In the genomic region with DNA sequence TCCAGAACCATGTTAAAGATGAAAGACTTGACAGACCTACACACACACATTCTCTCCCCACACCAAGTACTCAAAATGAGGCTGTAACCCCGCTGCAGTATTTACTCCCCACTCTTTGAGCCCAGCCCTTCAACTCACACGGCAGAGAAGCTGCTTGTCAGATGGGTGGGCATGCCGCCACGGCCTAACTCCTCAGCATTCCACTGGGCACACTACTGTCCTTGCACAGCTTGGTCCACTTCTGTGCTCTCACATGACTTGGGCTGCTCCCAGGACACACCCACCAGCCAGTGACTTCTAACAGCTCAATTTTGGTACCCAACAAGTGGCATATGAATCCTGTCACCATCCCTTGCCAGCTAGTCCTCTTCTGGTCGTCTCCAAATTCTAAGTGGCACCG, we compare ENCODE assay signal across 8 mouse cellular contexts. TPM values are rescaled to one million over a fixed set of nuclear protein-coding genes. Genes with fewer than 3 reads are reported as not detected.
DNase-seq lines count a peak whose midpoint lies in the region; ATAC-seq and TF ChIP-seq lines count a peak whose summit lies in the region.

No protein-coding gene starts in this region.

- TF ChIP-seq RAD21 in MEL (IDR thresholded peaks at IDR 0.05; ENCODE audit: low read depth, low read length) = no peak

- 0 out of 4 replicates have a peak, but pooled peaks of 1 of the 2 experiments have one; percentile 18 for TF ChIP-seq POLR2A in MEL (IDR thresholded peaks at IDR 0.05; ENCODE audit: control insufficient read depth in 1 of 2, insufficient read depth in 1 of 2, low read depth in 1 of 2, low read length in 2 of 2, poor library complexity in 1 of 2)

- no peak overlapping the region for H3K9ac ChIP-seq in MEL (ENCODE audit: control insufficient read depth, low read depth, low read length, poor library complexity, severe bottlenecking)
- H3K9ac ChIP-seq in heart, embryonic 12.5 days = peak overlapping the region; percentile 46
- H3K9ac ChIP-seq in kidney, postnatal 0 days (ENCODE audit: low read depth, low read length) = no peak overlapping the region
- peak overlapping the region; percentile 18; the same call in 1 of the 2 replicates for H3K9ac ChIP-seq in lung, embryonic 14.5 days

- 46% methylated on average over 6 of the region's 6 CpGs for WGBS in heart, embryonic 12.5 days
- WGBS in kidney, postnatal 0 days = 28% methylated on average over 6 of the region's 6 CpGs
- 22% methylated on average over 6 of the region's 6 CpGs for WGBS in lung, embryonic 14.5 days

- no peaks in the 10 kb centered on the region for H3K27me3 ChIP-seq in MEL (ENCODE audit: control insufficient read depth in 1 of 2, insufficient read depth in 2 of 2, low read length in 2 of 2)
- H3K27me3 ChIP-seq in heart, embryonic 12.5 days (replicated peaks) = no peaks in the 10 kb centered on the region
- H3K27me3 ChIP-seq in kidney, postnatal 0 days (ENCODE audit: insufficient read depth, low read length) = no peaks in the 10 kb centered on the region
- no peaks in the 10 kb centered on the region for H3K27me3 ChIP-seq in lung, embryonic 14.5 days (ENCODE audit: insufficient read depth, low read length)
- H3K27me3 ChIP-seq in splenic B cell, adult 2 months (ENCODE audit: control insufficient read depth, insufficient read depth, low read length, poor library complexity, severe bottlenecking) = no peaks in the 10 kb centered on the region

- H3K4me3 ChIP-seq in MEL (ENCODE audit: control insufficient read depth in 1 of 2, insufficient read depth in 1 of 2, low read depth in 2 of 2, low read length in 2 of 2) = no peak overlapping the region
- no peak overlapping the region for H3K4me3 ChIP-seq in heart, embryonic 12.5 days
- no peak overlapping the region for H3K4me3 ChIP-seq in kidney, postnatal 0 days (replicated peaks; ENCODE audit: low read depth, low read length)
- H3K4me3 ChIP-seq in lung, embryonic 14.5 days (ENCODE audit: low read depth, low read length) = no peak overlapping the region

- no peak for TF ChIP-seq EP300 in MEL (IDR thresholded peaks at IDR 0.05; ENCODE audit: low read depth in 1 of 2, low read length in 2 of 2)

- no peak overlapping the region for H3K27ac ChIP-seq in MEL (ENCODE audit: control insufficient read depth, low read depth, low read length)
- peak overlapping the region; percentile 30 for H3K27ac ChIP-seq in heart, embryonic 12.5 days (ENCODE audit: poor library complexity, severe bottlenecking)
- peak overlapping the region; percentile 69 for H3K27ac ChIP-seq in kidney, postnatal 0 days
- H3K27ac ChIP-seq in lung, embryonic 14.5 days (ENCODE audit: low read depth) = peak overlapping the region; percentile 83

- H3K4me1 ChIP-seq in MEL (ENCODE audit: control insufficient read depth in 1 of 2, insufficient read depth in 2 of 2, low read length in 2 of 2) = peaks cover 3 to 20% of the 10 kb centered on the region in 2 experiments
- peaks cover 35% of the 10 kb centered on the region for H3K4me1 ChIP-seq in heart, embryonic 12.5 days (replicated peaks)
- H3K4me1 ChIP-seq in kidney, postnatal 0 days (replicated peaks; ENCODE audit: insufficient read depth, low read length) = peaks cover 16% of the 10 kb centered on the region; the same call in 1 of the 2 replicates
- peaks cover 17% of the 10 kb centered on the region for H3K4me1 ChIP-seq in lung, embryonic 14.5 days (ENCODE audit: insufficient read depth)

- DNase-seq in B cell, adult 2 months = peak; percentile 21 to 34
- peak; percentile 26 for DNase-seq in MEL (ENCODE audit: low read depth, low spot score)
- peak; percentile 54 to 62 for DNase-seq in cerebellum, postnatal 36 days
- no peak for DNase-seq in kidney, postnatal 0 days (ENCODE audit: low spot score)
- DNase-seq in lung, embryonic 14.5 days = peak; percentile 78
- DNase-seq in splenic B cell, adult 2 months (ENCODE audit: low read depth, low spot score) = peak; percentile 31
- DNase-seq in yolk sac, embryonic 10.5 days (ENCODE audit: low spot score) = no peak

- H3K79me2 ChIP-seq in MEL (ENCODE audit: control insufficient read depth, insufficient read depth, low read length, poor library complexity) = peaks cover 34% of the 10 kb centered on the region

- peaks cover 0 to 16% of the 10 kb centered on the region in 2 experiments; a peak in 3 of 4 replicates for H3K36me3 ChIP-seq in MEL (ENCODE audit: control insufficient read depth in 1 of 2, insufficient read depth in 2 of 2, low read length in 2 of 2)
- H3K36me3 ChIP-seq in heart, embryonic 12.5 days = no peaks in the 10 kb centered on the region
- H3K36me3 ChIP-seq in kidney, postnatal 0 days (ENCODE audit: insufficient read depth, low read length) = no peaks in the 10 kb centered on the region
- H3K36me3 ChIP-seq in lung, embryonic 14.5 days (ENCODE audit: insufficient read depth) = 0 out of 2 replicates have a peak, but pooled peaks cover 7% of the 10 kb centered on the region
- peaks cover 1% of the 10 kb centered on the region; the same call in 1 of the 2 replicates for H3K36me3 ChIP-seq in splenic B cell, adult 2 months (ENCODE audit: control insufficient read depth, insufficient read depth, low read length, poor library complexity, severe bottlenecking)

- ATAC-seq in heart, embryonic 12.5 days (ENCODE audit: insufficient number of reproducible peaks, low FRiP score) = no peak
- no peak for ATAC-seq in kidney, postnatal 0 days (replicated peaks; ENCODE audit: low FRiP score, low read depth)
- ATAC-seq in lung, embryonic 14.5 days (ENCODE audit: insufficient read depth) = peak; percentile 28; the same call in 1 of the 2 replicates

- no peaks in the 10 kb centered on the region for H3K9me3 ChIP-seq in MEL (replicated peaks; ENCODE audit: insufficient read depth, low read length)
- H3K9me3 ChIP-seq in heart, embryonic 12.5 days (replicated peaks) = no peaks in the 10 kb centered on the region; the same call in 1 of the 2 replicates
- no peaks in the 10 kb centered on the region for H3K9me3 ChIP-seq in kidney, postnatal 0 days (replicated peaks; ENCODE audit: low read length)
- H3K9me3 ChIP-seq in lung, embryonic 14.5 days (ENCODE audit: low read depth, low read length) = no peaks in the 10 kb centered on the region

- peak overlapping the region; percentile 13 for H3K4me2 ChIP-seq in heart, embryonic 12.5 days
- peak overlapping the region; percentile 3; the same call in 1 of the 2 replicates for H3K4me2 ChIP-seq in kidney, postnatal 0 days (ENCODE audit: low read length)
- H3K4me2 ChIP-seq in lung, embryonic 14.5 days = peak overlapping the region; percentile 4

- TF ChIP-seq CTCF in MEL (IDR thresholded peaks at IDR 0.05 in 2 of 3, conservative IDR thresholded peaks at IDR 0.05 in 1 of 3; ENCODE audit: control insufficient read depth in 1 of 3, insufficient read depth in 1 of 3, low read depth in 2 of 3, low read length in 3 of 3, poor library complexity in 1 of 3, severe bottlenecking in 1 of 3) = no peak
- TF ChIP-seq CTCF in kidney, postnatal 0 days (IDR thresholded peaks at IDR 0.05; ENCODE audit: low read depth) = no peak
- no peak for TF ChIP-seq CTCF in lung, embryonic 14.5 days (IDR thresholded peaks at IDR 0.05; ENCODE audit: low read depth)

TF ChIP-seq in MEL, 35 proteins besides CTCF, POLR2A, EP300 and RAD21:
- TF ChIP-seq MAZ (IDR thresholded peaks at IDR 0.05; ENCODE audit: low read depth, low read length) (no peak), USF1 (IDR thresholded peaks at IDR 0.05; ENCODE audit: low read depth, low read length) (no peak), MAFK (IDR thresholded peaks at IDR 0.05; ENCODE audit: borderline replicate concordance, low read depth, low read length) (no peak), KAT2A (conservative IDR thresholded peaks at IDR 0.05; ENCODE audit: low read depth, low read length) (no peak), BHLHE40 (IDR thresholded peaks at IDR 0.05; ENCODE audit: borderline replicate concordance, low read depth, low read length) (no peak)

RNA-seq across cellular contexts. Expression of a gene that starts 5.0 kb away (rescaled TPM):
- total RNA-seq in MEL (2012; rRNA removed) = 3.7 and 5.8 TPM in 2 replicates
- polyA plus RNA-seq in MEL (2012; ENCODE audit: insufficient read depth in 1 of 2, insufficient read length in 2 of 2, low read depth in 1 of 2, low replicate concordance in 2 of 2, missing spikeins in 1 of 2) = 1 to 10 TPM in 1 of 2 experiments, not detected in 1; 6.9 TPM
- polyA plus RNA-seq in heart, embryonic 12.5 days (2016; fragmentation: Nextera tagmentation; extraction: Ambion mirVana) = 4.0 and 5.7 TPM in 2 replicates
- 2.9 and 4.1 TPM in 2 replicates for polyA plus RNA-seq in kidney, postnatal 0 days (2015; fragmentation: Nextera tagmentation; extraction: Ambion mirVana)
- 4.7 and 6.5 TPM in 2 replicates for polyA plus RNA-seq in lung, embryonic 14.5 days (2014; fragmentation: Nextera tagmentation; extraction: Ambion mirVana)

RNA-seq across cellular contexts. Expression of a gene that starts 37.2 kb away (rescaled TPM):
- 23.6 and 31.8 TPM in 2 replicates for total RNA-seq in MEL (2012; rRNA removed)
- polyA plus RNA-seq in MEL (2012; ENCODE audit: insufficient read depth in 1 of 2, insufficient read length in 2 of 2, low read depth in 1 of 2, low replicate concordance in 2 of 2, missing spikeins in 1 of 2) = 10 to 100 TPM in 1 of 2 experiments, not detected in 1; 19.3 TPM
- polyA plus RNA-seq in heart, embryonic 12.5 days (2016; fragmentation: Nextera tagmentation; extraction: Ambion mirVana) = 52.4 and 55.1 TPM in 2 replicates
- 58.2 and 71.4 TPM in 2 replicates for polyA plus RNA-seq in kidney, postnatal 0 days (2015; fragmentation: Nextera tagmentation; extraction: Ambion mirVana)
- 58.5 and 61.2 TPM in 2 replicates for polyA plus RNA-seq in lung, embryonic 14.5 days (2014; fragmentation: Nextera tagmentation; extraction: Ambion mirVana)

RNA-seq across cellular contexts. Expression of a gene that starts 57.0 kb away (rescaled TPM):
- not detected in 2 replicates for total RNA-seq in MEL (2012; rRNA removed)
- polyA plus RNA-seq in MEL (2012; ENCODE audit: insufficient read depth in 1 of 2, insufficient read length in 2 of 2, low read depth in 1 of 2, low replicate concordance in 2 of 2, missing spikeins in 1 of 2) = not detected
- polyA plus RNA-seq in heart, embryonic 12.5 days (2016; fragmentation: Nextera tagmentation; extraction: Ambion mirVana) = not detected in 2 replicates
- 0.11 and 0.16 TPM in 2 replicates for polyA plus RNA-seq in kidney, postnatal 0 days (2015; fragmentation: Nextera tagmentation; extraction: Ambion mirVana)
- not detected in 2 replicates for polyA plus RNA-seq in lung, embryonic 14.5 days (2014; fragmentation: Nextera tagmentation; extraction: Ambion mirVana)

Comparison
In these comparisons a context has a peak if more than half of its experiments do, and no peak if none do; other contexts are left out.
1. DNase-seq: peak in B cell, adult 2 months (2 of 2), MEL (single experiment), cerebellum, postnatal 36 days (2 of 2), lung, embryonic 14.5 days (single experiment) and splenic B cell, adult 2 months (single experiment); none in kidney, postnatal 0 days (single experiment) and yolk sac, embryonic 10.5 days (single experiment).
2. H3K9ac ChIP-seq: peak in heart, embryonic 12.5 days (single experiment) and lung, embryonic 14.5 days (single experiment); none in MEL (single experiment) and kidney, postnatal 0 days (single experiment).
3. Peak in every context shown above with its lines, with median percentiles within 50 percentile points of each other: H3K4me2 ChIP-seq.